Mouse (Mus musculus) fibroblast of lung, adult 2 months (primary cell): ENCODE measurements around the gene Cog2.

Experiments
- DNase-seq: peaks from one replicate; pipeline ENCODE4 v3.0.0-alpha.2; 2011; ENCODE audit warnings: low read depth

The Cog2 gene

GRCm38 (mm10) chr8:124516525-124516924 is 4.0 kb upstream of the Cog2 start:
- DNase-seq: no peak

DNA sequence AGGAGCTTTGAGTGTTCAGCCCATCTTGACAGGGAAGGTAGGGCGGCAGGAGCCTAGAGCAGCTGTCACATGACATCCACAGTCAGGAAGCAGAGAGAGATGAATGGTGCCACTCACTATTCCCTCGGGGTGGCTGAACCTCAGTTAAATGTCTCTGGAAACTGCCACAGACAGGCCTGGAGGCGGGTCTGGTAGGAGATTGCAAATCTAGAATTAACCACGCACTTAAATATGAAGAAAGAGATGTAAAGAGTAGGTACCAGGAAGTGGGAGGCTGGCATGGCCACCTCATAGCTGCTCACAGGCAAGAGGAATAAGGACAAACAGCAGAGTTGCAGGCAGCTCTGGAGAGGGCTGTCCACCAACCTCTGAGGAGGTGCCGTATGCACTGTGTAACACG is 3.4 kb upstream of the Cog2 start:
- no peak for DNase-seq

GRCm38 (mm10) chr8:124521946-124522345 is 1.4 kb downstream of the Cog2 start:
- no peak for DNase-seq

GRCm38 (mm10) chr8:124526261-124526660 is 5.7 kb downstream of the Cog2 start:
- DNase-seq: no peak

GRCm38 (mm10) chr8:124530076-124530475 is 9.5 kb downstream of the Cog2 start:
- no peak for DNase-seq

DNA sequence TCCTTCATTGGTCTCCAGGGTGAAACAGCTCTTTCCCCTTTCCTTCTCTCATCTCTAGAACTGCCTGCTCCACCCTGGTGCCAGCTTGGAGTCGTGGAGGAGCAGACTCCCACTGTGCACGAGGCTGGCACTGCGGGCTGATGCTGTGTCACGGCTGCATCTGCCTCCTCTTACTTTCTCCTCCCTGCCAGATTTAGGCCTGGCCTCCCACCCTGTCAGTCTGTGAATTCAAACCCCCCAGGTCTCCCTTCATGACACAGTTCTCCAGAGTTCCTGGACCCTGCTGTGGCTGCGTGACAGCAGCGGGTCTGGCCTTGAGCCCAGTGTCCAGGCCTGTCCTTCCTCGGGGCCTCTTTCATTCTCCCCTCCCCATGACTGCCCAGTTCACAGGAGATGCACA is 10.0 kb downstream of the Cog2 start:
- no peak for DNase-seq

DNA sequence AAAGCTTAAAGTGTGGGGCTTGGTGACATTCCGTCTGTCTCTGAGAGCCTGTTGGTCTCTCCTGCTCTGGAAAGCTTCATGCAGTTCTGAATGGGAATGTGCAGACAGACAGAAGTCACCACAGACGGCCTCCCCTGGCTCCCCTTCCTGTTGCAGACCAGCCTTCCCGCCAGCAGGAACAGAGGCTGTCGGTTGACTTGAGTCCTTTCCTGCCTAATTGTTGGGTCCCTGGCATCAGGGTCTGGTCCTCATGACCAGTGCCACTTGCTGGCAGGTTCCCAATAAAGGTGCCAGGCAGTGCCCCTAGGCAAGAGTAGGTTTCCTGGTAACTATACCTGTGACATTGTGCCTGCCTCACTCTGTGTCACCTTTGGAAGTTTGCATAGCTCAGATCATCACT is 10.4 kb downstream of the Cog2 start:
- no peak for DNase-seq

GRCm38 (mm10) chr8:124532626-124533025 is 12.1 kb downstream of the Cog2 start:
- no peak for DNase-seq

GRCm38 (mm10) chr8:124535451-124535850 is 14.9 kb downstream of the Cog2 start:
- no peak for DNase-seq

- DNase-seq: no peak
These were observed 20.3 kb downstream of the Cog2 start for GRCm38 (mm10) chr8:124540906-124541305.

- DNase-seq: no peak
These were observed 21.4 kb downstream of the Cog2 start for GRCm38 (mm10) chr8:124542001-124542400.

GRCm38 (mm10) chr8:124543272-124543671 is 22.7 kb downstream of the Cog2 start:
- DNase-seq: no peak

DNA sequence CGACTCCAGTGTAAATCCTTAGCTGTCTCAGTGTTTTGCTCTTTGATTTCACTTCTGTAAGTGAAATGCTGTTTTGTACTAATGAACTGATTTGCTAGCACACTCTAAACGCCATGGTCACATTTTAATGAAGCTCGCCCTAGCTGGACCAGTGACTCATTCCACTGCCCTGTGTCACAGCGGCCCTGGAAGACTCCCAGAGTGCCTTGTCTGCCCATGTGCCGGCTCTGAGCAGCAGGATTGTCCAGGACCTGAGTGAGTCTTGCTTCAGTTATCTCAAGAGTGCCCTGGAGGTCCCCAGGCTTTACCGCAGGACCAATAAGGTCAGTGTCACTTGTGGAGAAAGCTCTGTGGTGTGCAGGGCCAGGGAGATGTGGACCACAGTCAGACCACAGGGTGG is 25.8 kb downstream of the Cog2 start:
- DNase-seq: no peak

GRCm38 (mm10) chr8:124546815-124547214 is 26.2 kb downstream of the Cog2 start:
- DNase-seq: no peak

- DNase-seq: no peak
These were observed 26.7 kb downstream of the Cog2 start for GRCm38 (mm10) chr8:124547269-124547668.

GRCm38 (mm10) chr8:124548187-124548586 is 27.6 kb downstream of the Cog2 start:
- no peak for DNase-seq

DNA sequence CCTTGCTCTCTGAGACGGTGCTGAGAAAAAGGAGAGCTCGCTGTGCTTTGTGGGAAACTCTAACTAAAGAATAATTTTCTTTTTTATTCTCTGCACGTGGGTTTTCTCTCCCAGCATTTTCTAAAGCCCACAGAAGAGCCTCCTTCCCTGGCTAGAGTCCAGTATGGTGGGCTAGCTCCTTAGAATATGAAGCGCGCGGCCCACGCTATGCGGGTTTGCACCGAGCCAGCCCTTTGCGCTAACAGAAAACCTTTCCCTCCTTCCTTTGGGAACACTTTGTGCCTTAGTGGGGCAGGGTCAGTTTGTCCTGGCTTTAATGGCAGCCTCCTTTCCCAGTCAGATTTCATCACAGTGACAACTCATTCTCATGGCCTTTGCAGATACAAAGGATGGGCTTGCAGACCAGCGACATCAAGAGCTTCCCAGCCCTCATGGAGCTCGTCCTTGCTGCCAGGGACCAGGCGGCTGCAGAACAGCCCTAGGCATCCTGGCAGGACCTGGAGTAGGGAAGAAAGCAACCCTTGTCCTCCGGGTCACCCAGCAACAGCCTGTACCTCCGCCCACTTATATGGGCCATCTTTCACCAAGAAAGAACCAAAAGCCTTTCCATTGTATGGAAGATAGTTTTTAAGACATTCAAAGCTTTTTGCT is 30.6 kb downstream of the Cog2 start:
- DNase-seq: no peak

DNA sequence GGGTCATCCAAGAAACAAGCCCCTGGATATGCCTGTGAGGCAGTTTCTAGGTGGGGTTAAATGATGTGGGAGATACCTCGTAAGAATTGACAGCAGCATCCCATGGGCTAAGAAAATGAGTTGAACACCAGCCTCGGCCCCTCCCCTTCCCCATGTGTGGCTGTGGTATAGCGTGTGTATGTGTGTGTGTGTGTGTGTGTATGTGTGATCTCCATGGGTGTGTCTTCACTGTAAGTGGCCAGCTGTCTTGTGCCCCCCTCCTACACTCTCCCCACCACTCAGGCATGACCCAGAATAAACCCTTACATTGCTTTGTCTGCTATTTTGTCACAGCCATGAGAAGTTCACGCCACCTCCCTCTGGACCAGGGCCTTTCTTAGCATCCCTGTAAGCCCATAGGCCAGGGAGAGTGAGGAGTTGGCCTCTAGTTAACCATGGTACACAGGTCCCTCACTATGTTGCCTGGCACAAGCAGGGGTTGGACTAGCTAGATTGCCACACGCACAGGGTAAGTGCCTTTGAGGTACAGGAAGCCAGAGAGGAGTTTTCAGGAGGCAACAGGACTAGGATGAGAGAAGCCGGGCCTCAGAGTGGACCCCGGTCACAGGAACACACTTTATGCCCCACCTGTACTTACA is 34.7 kb downstream of the Cog2 start:
- DNase-seq: no peak

- DNase-seq: no peak
These were observed 35.6 kb downstream of the Cog2 start for GRCm38 (mm10) chr8:124556164-124556563.

DNA sequence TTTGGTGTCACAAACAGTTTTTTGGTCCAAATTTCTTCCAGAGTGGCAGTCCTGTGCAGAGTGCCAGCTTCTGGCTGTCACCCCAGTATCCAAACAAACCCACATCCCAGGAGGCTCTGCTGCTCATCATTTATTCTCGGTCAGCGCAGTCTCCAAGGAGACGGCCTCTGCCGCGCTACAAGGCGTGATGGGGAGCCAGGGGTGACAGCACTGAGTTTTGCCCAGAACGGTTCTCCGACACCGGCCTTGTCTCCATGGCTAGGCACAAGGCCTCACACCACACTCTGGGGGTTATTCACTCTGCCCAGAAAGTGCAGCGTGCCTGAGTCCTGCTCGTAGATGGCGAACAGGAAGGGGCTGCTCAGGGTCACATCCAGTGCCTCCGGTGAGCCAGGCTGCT is 36.1 kb downstream of the Cog2 start:
- no peak for DNase-seq

GRCm38 (mm10) chr8:124557476-124557875 is 36.9 kb downstream of the Cog2 start:
- no peak for DNase-seq

GRCm38 (mm10) chr8:124567126-124567525 is 46.6 kb downstream of the Cog2 start:
- no peak for DNase-seq

DNA sequence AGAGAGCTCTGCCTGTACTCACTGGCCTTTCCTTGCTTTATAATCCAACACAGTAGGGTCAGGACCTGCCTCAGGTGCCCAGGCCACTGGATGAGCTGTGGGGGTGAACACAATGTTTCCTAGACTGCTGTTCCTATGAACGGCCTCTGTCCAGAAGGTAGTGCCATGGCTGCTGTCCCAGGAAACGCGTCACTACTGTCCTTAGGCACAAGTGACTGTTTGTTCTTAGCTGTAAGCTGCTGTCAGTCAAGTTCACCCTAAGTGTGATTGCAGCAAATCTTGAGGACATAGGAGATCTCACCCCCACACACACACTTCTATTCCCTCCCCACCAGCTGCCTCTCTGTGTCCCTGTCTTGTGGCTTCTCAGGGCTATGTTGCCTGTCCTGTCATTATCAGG is 47.0 kb downstream of the Cog2 start:
- DNase-seq: no peak

DNA sequence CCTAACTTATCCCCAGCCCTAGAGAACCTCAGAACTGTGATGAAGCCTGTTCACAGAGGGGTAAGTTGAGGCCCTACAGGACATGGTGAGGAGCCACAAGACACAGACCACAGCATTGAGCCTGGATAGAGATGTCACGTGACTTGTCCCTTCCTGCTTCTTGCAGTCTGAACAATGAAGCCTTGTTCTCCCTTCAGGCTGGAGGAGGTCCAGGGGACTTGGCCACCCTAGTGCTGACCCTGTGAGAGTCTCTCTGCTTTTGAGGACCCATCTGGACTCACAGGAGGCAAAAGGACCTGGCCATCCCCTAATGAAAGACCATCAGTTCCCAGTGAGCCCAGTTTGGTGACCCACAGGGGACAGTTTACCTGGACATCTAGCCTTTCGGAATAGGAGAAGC is 48.5 kb downstream of the Cog2 start:
- peak; percentile 49 for DNase-seq
